Mouse (Mus musculus) cerebellum, adult 2 months (tissue): Measurements from ENCODE around the gene AI854703. TPM values are rescaled to one million over a fixed set of nuclear protein-coding genes. Genes with fewer than 3 reads are reported as not detected.

Source experiments
- DNase-seq, 2 experiments: peaks; one replicate each; pipeline ENCODE4 v3.0.0; 2021
- H3K27ac ChIP-seq: fragments of 200-500 bp; 2 replicates; pipeline ENCODE4 v1.5.1; 2012; ENCODE audit warnings: low read length, control low read depth, inconsistent platforms; ENCODE audit not compliant: insufficient read depth
- H3K27me3 ChIP-seq: fragments of 200-500 bp; 2 replicates; pipeline ENCODE4 v1.6.1; 2012; ENCODE audit warnings: inconsistent platforms, mild to moderate bottlenecking, low read length, moderate library complexity; ENCODE audit not compliant: control insufficient read depth, insufficient read depth
- H3K4me1 ChIP-seq: fragments of 200-500 bp; 2 replicates; pipeline ENCODE4 v1.6.1; 2011; ENCODE audit warnings: low read length; ENCODE audit not compliant: control insufficient read depth, insufficient read depth
- H3K4me3 ChIP-seq: fragments of 200-500 bp; replicated peaks from 2 replicates; pipeline ENCODE3; 2011; ENCODE audit warnings: mild to moderate bottlenecking, low read depth, low read length, control low read depth; ENCODE audit not compliant: insufficient read depth
- CTCF ChIP-seq: fragments of 200-500 bp; IDR thresholded peaks from 2 replicates; pipeline ENCODE4 v1.5.1; 2011; ENCODE audit warnings: low read depth, mild to moderate bottlenecking, control low read depth, low read length, moderate library complexity, borderline replicate concordance; ENCODE audit not compliant: insufficient read depth
- POLR2A ChIP-seq: fragments of 200-500 bp; IDR thresholded peaks from 2 replicates; pipeline ENCODE4 v1.6.1; 2011; ENCODE audit warnings: low read length, control low read depth, borderline replicate concordance; ENCODE audit not compliant: insufficient read depth
- WGBS: fragments of 180-500 bp; shearing (Covaris S2); methylation state at CpG from one replicate; pipeline ENCODE4 v1.1.7; 2018; 5-methylcytosine and 5-hydroxymethylcytosine counted together
- polyA plus RNA-seq: library from polyadenylated mRNA; depleted of rRNA; stranded (reverse); fragments of >200 nt; gene quantifications from 2 replicates; pipeline ENCODE4 v1.2.3, GENCODE M21; 2012

AI854703 gene
- polyA plus RNA-seq, 1 experiment = 35.2 TPM

DNA sequence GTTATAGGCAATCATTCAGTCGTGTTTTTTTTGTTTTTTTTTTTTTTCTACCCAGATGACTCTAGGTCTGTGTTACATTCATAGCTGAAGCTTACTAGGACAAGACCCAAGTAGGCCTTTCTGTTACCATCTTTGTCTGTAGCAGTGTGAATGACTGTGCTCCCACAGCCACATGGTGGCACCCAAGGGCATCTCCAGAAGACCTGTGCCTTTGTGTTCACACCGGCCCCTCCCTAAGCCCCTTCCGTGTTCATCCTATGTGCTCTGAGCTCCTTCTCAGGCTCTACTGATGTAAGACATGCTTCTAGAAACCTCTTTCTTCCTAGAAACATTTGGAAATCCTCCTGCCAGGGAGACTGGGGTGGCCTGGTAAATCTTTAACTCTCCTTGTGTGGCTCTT is 20.4 kb downstream of the AI854703 start, which contains the start of gene Gimap8:
Gimap8 (plus strand) TSS at position 240 of the 400 bp plus-strand sequence.
- Histone ChIP-seq H3K27me3 (no peaks in the 10 kb centered on the region), H3K4me3 (no peak within 1 kb of the TSS), H3K27ac (no peak within 1 kb of the TSS), H3K4me1 (no peaks in the 10 kb centered on the region)
- TF ChIP-seq POLR2A = no peak
- TF ChIP-seq CTCF = no peak
- no peak for DNase-seq
- WGBS = 38% methylated on average over 3 of the region's 3 CpGs

DNA sequence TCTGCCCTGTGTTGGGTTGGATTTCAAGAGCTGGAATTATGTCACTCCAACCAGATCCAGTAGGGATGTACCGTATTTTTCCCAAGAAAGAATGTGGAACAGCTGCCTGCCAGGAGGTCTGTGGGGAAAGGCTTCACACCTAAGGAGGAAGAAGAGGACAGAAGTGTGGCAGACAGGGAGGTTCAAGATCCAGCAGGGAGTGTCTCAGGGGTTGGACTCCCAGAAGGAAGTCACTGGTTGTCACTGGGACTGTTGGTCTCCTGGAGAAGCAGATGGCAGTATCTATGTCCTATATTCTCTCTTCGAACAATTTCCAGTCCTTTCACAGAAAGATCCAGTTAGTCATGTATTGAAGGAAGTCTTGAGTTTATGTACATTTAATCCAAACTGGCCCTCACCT is 21.0 kb downstream of the AI854703 start:
- H3K27me3 ChIP-seq = no peaks in the 10 kb centered on the region
- no peaks in the 10 kb centered on the region for H3K4me1 ChIP-seq
- H3K27ac ChIP-seq = no peak overlapping the region
- WGBS = 86% methylated on average over 2 of the region's 2 CpGs
- no peak overlapping the region for H3K4me3 ChIP-seq
- no peak for DNase-seq
- TF ChIP-seq POLR2A = no peak

DNA sequence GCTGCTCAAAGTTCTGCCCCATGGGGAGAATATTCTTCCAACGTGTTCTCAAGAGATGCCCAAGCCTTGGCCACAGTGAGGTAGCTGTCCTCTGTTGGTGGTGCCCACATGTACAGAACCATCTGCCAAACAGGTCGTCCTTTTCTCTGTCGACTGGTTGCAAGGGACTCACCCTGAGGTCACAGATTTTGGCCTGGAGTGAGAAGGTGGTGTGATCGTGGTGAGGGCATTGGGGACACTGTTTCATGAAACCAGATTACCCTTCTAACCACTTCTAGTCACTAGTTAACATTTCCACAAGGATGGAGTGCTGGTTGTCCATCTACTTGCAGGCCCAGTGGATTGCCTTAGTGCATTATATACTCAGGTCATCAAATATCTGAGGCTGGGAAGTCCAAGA is 22.2 kb downstream of the AI854703 start:
- TF ChIP-seq CTCF = no peak
- TF ChIP-seq POLR2A = no peak
- 83% methylated on average over 4 of the region's 4 CpGs for WGBS
- Histone ChIP-seq H3K27ac (no peak overlapping the region), H3K4me1 (no peaks in the 10 kb centered on the region), H3K27me3 (no peaks in the 10 kb centered on the region), H3K4me3 (no peak overlapping the region)
- no peak for DNase-seq

- Histone ChIP-seq H3K27me3 (no peaks in the 10 kb centered on the region), H3K27ac (no peak overlapping the region), H3K4me1 (no peaks in the 10 kb centered on the region), H3K4me3 (no peak overlapping the region)
- no peak for DNase-seq
- TF ChIP-seq POLR2A = no peak
- no peak for TF ChIP-seq CTCF
- WGBS = 82% methylated on average over 9 of the region's 9 CpGs
These were observed 23.5 kb downstream of the AI854703 start for GRCm38 (mm10) chr6:48650041-48650440.

GRCm38 (mm10) chr6:48658721-48659120 is 32.2 kb downstream of the AI854703 start:
- H3K4me1 ChIP-seq = no peaks in the 10 kb centered on the region
- H3K27ac ChIP-seq = no peak overlapping the region
- H3K4me3 ChIP-seq = no peak overlapping the region
- no peak for DNase-seq
- TF ChIP-seq POLR2A = no peak
- no peak for TF ChIP-seq CTCF
- WGBS = 89% methylated on average over 5 of the region's 5 CpGs
- H3K27me3 ChIP-seq = no peaks in the 10 kb centered on the region

GRCm38 (mm10) chr6:48664750-48665149 is 38.2 kb downstream of the AI854703 start:
- no peaks in the 10 kb centered on the region for H3K4me1 ChIP-seq
- H3K27me3 ChIP-seq = no peaks in the 10 kb centered on the region
- no peak for TF ChIP-seq POLR2A
- TF ChIP-seq CTCF = no peak
- no peak for DNase-seq
- WGBS = 75% methylated on average over 4 of the region's 4 CpGs
- no peak overlapping the region for H3K27ac ChIP-seq
- H3K4me3 ChIP-seq = no peak overlapping the region

DNA sequence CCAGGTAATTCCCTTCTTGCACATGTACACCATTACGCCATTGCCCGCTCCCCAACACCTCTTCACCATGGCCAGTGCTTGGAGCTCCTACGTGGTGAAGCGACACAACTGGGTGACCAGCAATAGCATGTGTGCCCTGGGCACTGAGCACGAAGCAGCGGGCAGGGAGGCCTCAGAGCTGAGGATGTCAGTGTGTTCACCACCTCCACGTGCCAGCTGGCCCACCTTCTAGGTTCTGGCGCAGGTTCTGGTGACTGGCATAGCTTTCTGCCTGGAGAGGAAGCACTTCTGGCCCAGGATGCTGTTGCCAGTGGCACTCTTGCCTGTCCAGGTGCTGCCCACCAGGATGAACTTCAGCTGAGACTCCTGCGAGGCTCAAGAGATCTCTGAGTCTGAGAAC is 38.9 kb downstream of the AI854703 start:
- WGBS = 52% methylated on average over 9 of the region's 9 CpGs
- no peak for TF ChIP-seq CTCF
- no peak for TF ChIP-seq POLR2A
- no peak for DNase-seq
- Histone ChIP-seq H3K4me1 (no peaks in the 10 kb centered on the region), H3K27me3 (no peaks in the 10 kb centered on the region), H3K4me3 (no peak overlapping the region), H3K27ac (no peak overlapping the region)

DNA sequence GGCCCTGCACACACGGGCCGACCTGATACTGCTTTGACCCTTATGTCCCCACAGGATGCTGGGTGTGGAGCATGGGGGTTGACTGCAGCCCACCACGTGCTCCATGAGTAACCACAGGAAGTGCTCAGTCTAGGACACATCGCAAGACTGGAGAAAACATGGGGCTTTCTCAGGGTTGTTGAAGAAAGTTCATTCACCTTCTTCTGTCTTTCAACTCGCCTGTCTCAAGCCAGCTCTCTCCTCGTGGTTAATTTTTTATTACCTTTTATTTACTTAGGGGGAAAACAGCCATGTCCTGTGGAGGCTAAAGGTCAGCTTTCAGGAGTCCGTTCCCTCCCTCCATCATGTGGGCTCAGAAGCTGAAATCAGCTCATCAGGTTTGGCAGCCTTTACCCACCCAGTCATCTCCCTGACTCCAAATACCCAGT is 39.6 kb downstream of the AI854703 start:
- no peak overlapping the region for H3K27ac ChIP-seq
- 67% methylated on average over 7 of the region's 7 CpGs for WGBS
- H3K4me1 ChIP-seq = no peaks in the 10 kb centered on the region
- no peak for TF ChIP-seq CTCF
- no peak for TF ChIP-seq POLR2A
- DNase-seq = no peak
- no peak overlapping the region for H3K4me3 ChIP-seq
- H3K27me3 ChIP-seq = no peaks in the 10 kb centered on the region
